Mouse (Mus musculus) forebrain, embryonic 11.5 days (tissue): ENCODE data around the gene Ppp1r37. TPM values are rescaled to one million over a fixed set of nuclear protein-coding genes. Genes with fewer than 3 reads are reported as not detected.
A peak's percentile ranks its signal among the peaks of the same experiment; 100 is the strongest.

Source experiments
- ATAC-seq: fragments of 200-750 bp; cut with Nextera tagmentation; replicated peaks from 2 replicates; pipeline ENCODE4 v1.8.0; 2017; ENCODE audit warnings: moderate TSS enrichment; ENCODE audit not compliant: low FRiP score
- DNase-seq: peaks from one replicate; pipeline ENCODE4 v3.0.0-alpha.2; 2017; ENCODE audit warnings: low spot score
- H3K27ac ChIP-seq: fragments of 300-500 bp; sonication (generic); 2 replicates; pipeline ENCODE4 v1.5.1; 2014; ENCODE audit warnings: low read depth, low read length
- H3K27me3 ChIP-seq: fragments of 300-500 bp; sonication (generic); 2 replicates; pipeline ENCODE4 v1.6.1; 2014; ENCODE audit warnings: mild to moderate bottlenecking, low read length, mixed read lengths; ENCODE audit not compliant: control insufficient read depth, insufficient read depth
- H3K36me3 ChIP-seq: fragments of 300-500 bp; sonication (generic); 2 replicates; pipeline ENCODE4 v1.6.1; 2014; ENCODE audit warnings: mild to moderate bottlenecking, low read length, moderate library complexity, mixed read lengths; ENCODE audit not compliant: control insufficient read depth, insufficient read depth
- H3K4me1 ChIP-seq: fragments of 300-500 bp; sonication (generic); replicated peaks from 2 replicates; pipeline ENCODE4 v1.6.1; 2014; ENCODE audit warnings: low read length, mixed read lengths; ENCODE audit not compliant: control insufficient read depth, insufficient read depth
- H3K4me2 ChIP-seq: fragments of 300-500 bp; sonication (generic); 2 replicates; pipeline ENCODE4 v1.6.1; 2014; ENCODE audit warnings: low read depth, mild to moderate bottlenecking, low read length, moderate library complexity, mixed read lengths; ENCODE audit not compliant: severe bottlenecking
- H3K4me3 ChIP-seq: fragments of 300-500 bp; sonication (generic); 2 replicates; pipeline ENCODE4 v1.5.1; 2014; ENCODE audit warnings: low read depth, low read length
- H3K9ac ChIP-seq: fragments of 300-500 bp; sonication (generic); 2 replicates; pipeline ENCODE4 v1.6.1; 2014; ENCODE audit warnings: low read length
- H3K9me3 ChIP-seq: fragments of 300-500 bp; sonication (generic); 2 replicates; pipeline ENCODE4 v1.6.1; 2016; ENCODE audit warnings: low read length, mixed read lengths; ENCODE audit not compliant: control insufficient read depth
- WGBS: fragments of 180-500 bp; shearing (Covaris S2); extraction: QIAGEN DNeasy Blood & Tissue Kit; methylation state at CpG from one replicate; pipeline ENCODE4 v1.1.7; 2014; 5-methylcytosine and 5-hydroxymethylcytosine counted together
- polyA plus RNA-seq: library from polyadenylated mRNA; unstranded; fragments of >200 nt; fragmentation: Nextera tagmentation; extraction: Ambion mirVana; gene quantifications from 2 replicates; pipeline ENCODE4 v1.2.1, GENCODE M21; 2014

Ppp1r37 gene
- polyA plus RNA-seq, 1 experiment from 2014 or later = 5.1 TPM

GRCm38 (mm10) chr7:19593061-19593730 is 30.3 kb upstream of the Ppp1r37 start:
- DNase-seq = no peak
- Histone ChIP-seq H3K4me2 (no peak overlapping the region), H3K27ac (no peak overlapping the region), H3K9me3 (no peaks in the 10 kb centered on the region), H3K4me3 (no peak overlapping the region), H3K27me3 (no peaks in the 10 kb centered on the region), H3K9ac (no peak overlapping the region), H3K4me1 (no peaks in the 10 kb centered on the region), H3K36me3 (peaks cover 17% of the 10 kb centered on the region)
- WGBS = 91% methylated on average over 10 of the region's 10 CpGs
- no peak for ATAC-seq

DNA sequence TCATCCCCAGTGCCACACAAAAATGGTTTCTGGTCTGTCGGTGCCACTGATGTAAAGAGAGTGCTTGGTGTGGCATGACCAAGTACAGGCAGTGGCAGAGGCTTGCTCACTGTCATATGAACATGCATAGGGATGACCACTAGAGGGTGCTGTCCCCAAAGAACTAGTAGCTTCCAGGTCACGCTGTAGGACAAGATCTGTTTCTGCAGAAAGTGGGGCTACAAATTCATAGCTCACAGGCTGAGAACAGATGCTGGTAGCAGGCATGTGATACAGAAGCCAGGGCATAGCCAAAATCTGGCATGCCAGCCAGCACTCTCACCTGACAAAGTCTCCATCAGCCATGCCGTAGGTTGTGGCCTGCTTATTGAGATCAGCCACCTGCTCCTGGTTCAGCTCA is 27.0 kb upstream of the Ppp1r37 start:
- H3K27me3 ChIP-seq = no peaks in the 10 kb centered on the region
- H3K4me2 ChIP-seq = no peak overlapping the region
- no peak overlapping the region for H3K4me3 ChIP-seq
- 68% methylated on average over 3 of the region's 3 CpGs for WGBS
- DNase-seq (peak; percentile 76), ATAC-seq (0 out of 2 replicates have a peak, but pooled peaks have one; percentile 40)
- H3K36me3 ChIP-seq = peaks cover 38% of the 10 kb centered on the region
- H3K27ac ChIP-seq = no peak overlapping the region
- H3K4me1 ChIP-seq = no peaks in the 10 kb centered on the region
- H3K9ac ChIP-seq = no peak overlapping the region
- no peaks in the 10 kb centered on the region for H3K9me3 ChIP-seq

GRCm38 (mm10) chr7:19589207-19589606 is 26.3 kb upstream of the Ppp1r37 start:
- H3K4me3 ChIP-seq = no peak overlapping the region
- ATAC-seq = no peak
- DNase-seq = peak; percentile 74
- H3K9ac ChIP-seq = no peak overlapping the region
- H3K27me3 ChIP-seq = no peaks in the 10 kb centered on the region
- no peak overlapping the region for H3K27ac ChIP-seq
- no peak overlapping the region for H3K4me2 ChIP-seq
- no peaks in the 10 kb centered on the region for H3K4me1 ChIP-seq
- WGBS = 60% methylated on average over 3 of the region's 3 CpGs
- H3K36me3 ChIP-seq = peaks cover 42% of the 10 kb centered on the region
- no peaks in the 10 kb centered on the region for H3K9me3 ChIP-seq

DNA sequence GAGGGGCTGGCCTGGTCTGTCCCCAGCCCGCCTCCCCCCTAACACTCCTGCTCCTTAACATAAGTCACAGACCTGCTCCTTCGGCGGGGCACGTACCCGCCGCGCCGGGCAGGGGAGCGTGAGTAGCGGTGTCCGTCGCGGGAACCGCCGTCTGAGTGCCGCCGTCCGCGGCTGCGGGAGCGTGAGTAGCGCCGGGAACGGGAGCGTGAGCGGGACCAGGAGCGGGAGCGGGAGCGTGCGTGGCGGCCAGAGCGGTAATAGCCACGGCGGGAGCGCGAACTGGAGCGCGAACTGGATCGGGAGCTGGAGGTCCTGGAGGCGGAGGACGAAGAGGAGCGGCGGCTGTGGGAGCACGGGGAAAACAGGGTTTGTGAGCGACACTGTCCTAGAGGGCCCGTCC is 23.4 kb upstream of the Ppp1r37 start:
- H3K9me3 ChIP-seq = no peaks in the 10 kb centered on the region
- no peak overlapping the region for H3K4me3 ChIP-seq
- H3K4me2 ChIP-seq = no peak overlapping the region
- ATAC-seq = no peak
- WGBS = 75% methylated on average over 46 of the region's 46 CpGs
- no peaks in the 10 kb centered on the region for H3K27me3 ChIP-seq
- no peaks in the 10 kb centered on the region for H3K4me1 ChIP-seq
- peaks cover 42% of the 10 kb centered on the region for H3K36me3 ChIP-seq
- H3K27ac ChIP-seq = no peak overlapping the region
- H3K9ac ChIP-seq = no peak overlapping the region
- no peak for DNase-seq

- 84% methylated on average over 8 of the region's 8 CpGs for WGBS
Observed at GRCm38 (mm10) chr7:19580634-19581033, 17.8 kb upstream of the Ppp1r37 start.

DNA sequence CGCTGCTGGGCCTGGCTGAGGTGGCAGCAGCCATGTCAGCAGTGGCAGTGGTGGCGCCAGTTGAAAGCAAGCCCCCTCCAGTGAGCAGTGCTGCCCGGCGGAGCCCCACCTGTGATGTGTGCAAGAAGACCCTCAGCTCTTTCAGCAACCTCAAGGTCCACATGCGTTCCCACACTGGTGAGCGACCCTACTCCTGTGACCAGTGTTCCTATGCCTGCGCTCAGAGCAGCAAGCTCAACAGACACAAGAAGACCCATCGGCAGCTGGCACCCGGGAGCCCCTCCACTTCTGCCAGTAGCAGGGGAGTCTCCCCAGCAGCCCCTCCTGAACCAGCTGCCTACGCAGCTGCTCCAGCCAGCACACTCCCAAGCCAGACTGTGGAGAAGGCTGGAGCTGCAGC is 16.9 kb upstream of the Ppp1r37 start:
- no peak for ATAC-seq
- H3K27ac ChIP-seq = no peak overlapping the region
- no peak for DNase-seq
- no peak overlapping the region for H3K9ac ChIP-seq
- H3K9me3 ChIP-seq = no peaks in the 10 kb centered on the region
- no peak overlapping the region for H3K4me2 ChIP-seq
- H3K4me3 ChIP-seq = no peak overlapping the region
- H3K36me3 ChIP-seq = peaks cover 7% of the 10 kb centered on the region
- WGBS = 82% methylated on average over 10 of the region's 10 CpGs
- peaks cover 8% of the 10 kb centered on the region; the same call in 1 of the 2 replicates for H3K4me1 ChIP-seq
- peaks cover 34% of the 10 kb centered on the region for H3K27me3 ChIP-seq

More at GRCm38 (mm10) chr7:19580634-19581033, 17.8 kb upstream of the Ppp1r37 start:
- H3K27ac ChIP-seq = no peak overlapping the region
- H3K36me3 ChIP-seq = peaks cover 13% of the 10 kb centered on the region
- no peak overlapping the region for H3K4me3 ChIP-seq
- peaks cover 8% of the 10 kb centered on the region; the same call in 1 of the 2 replicates for H3K4me1 ChIP-seq
- ATAC-seq (no peak), DNase-seq (no peak)
- peaks cover 32% of the 10 kb centered on the region for H3K27me3 ChIP-seq
- H3K9me3 ChIP-seq = no peaks in the 10 kb centered on the region
- H3K9ac ChIP-seq = no peak overlapping the region
- no peak overlapping the region for H3K4me2 ChIP-seq

- no peak overlapping the region for H3K27ac ChIP-seq
- H3K4me3 ChIP-seq = no peak overlapping the region
- no peak for DNase-seq
Observed at GRCm38 (mm10) chr7:19578436-19578835, 15.6 kb upstream of the Ppp1r37 start.

DNA sequence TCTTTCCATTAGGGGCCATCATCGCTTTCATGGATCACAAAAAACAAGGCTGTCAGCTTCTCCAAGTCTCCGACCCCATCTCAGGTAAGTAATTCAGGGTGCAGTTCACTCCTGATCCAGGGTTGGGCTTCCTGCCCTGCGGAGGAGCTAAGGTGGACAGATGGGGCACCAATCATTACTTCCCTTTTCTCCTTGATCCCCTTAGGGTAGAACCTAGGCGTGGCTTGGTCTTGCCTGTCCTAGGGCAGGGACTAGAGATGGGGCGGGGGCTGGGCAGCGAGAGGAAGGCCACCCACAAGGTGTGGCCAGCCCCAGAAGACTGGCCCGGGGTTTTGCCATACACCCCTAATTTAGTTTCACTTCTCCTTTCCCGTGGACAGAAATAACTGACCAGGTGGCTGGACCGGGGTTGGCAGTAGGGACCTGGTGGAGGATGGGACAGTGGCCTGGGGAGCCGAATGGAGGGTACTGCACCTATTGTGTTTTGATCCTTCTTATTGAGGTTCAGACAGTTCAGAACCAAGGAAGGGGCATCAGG is 15.1 kb upstream of the Ppp1r37 start:
- Histone ChIP-seq H3K4me1 (peaks cover 8% of the 10 kb centered on the region; the same call in 1 of the 2 replicates), H3K9me3 (no peaks in the 10 kb centered on the region), H3K27me3 (peaks cover 36% of the 10 kb centered on the region), H3K4me3 (peak overlapping the region; percentile 29), H3K9ac (no peak overlapping the region), H3K27ac (no peak overlapping the region), H3K4me2 (peak overlapping the region; percentile 55), H3K36me3 (no peaks in the 10 kb centered on the region)
- no peak for DNase-seq
- WGBS = 17% methylated on average over 10 of the region's 10 CpGs
- no peak for ATAC-seq

More at GRCm38 (mm10) chr7:19578436-19578835, 15.6 kb upstream of the Ppp1r37 start:
- peaks cover 8% of the 10 kb centered on the region; the same call in 1 of the 2 replicates for H3K4me1 ChIP-seq
- peaks cover 36% of the 10 kb centered on the region for H3K27me3 ChIP-seq
- 66% methylated on average over 4 of the region's 4 CpGs for WGBS
- ATAC-seq = no peak
- H3K36me3 ChIP-seq = no peaks in the 10 kb centered on the region; the same call in 1 of the 2 replicates
- no peaks in the 10 kb centered on the region for H3K9me3 ChIP-seq
- H3K9ac ChIP-seq = no peak overlapping the region
- no peak overlapping the region for H3K4me2 ChIP-seq
